Mouse (Mus musculus) stomach, embryonic 14.5 days (tissue): ENCODE data around the gene Sema4b. TPM values are rescaled to one million over a fixed set of nuclear protein-coding genes. Genes with fewer than 3 reads are reported as not detected.

Source experiments
- ATAC-seq: fragments of 200-750 bp; cut with Nextera tagmentation; 2 replicates; pipeline ENCODE4 v1.8.0; 2017; ENCODE audit warnings: low read depth, moderate TSS enrichment; ENCODE audit not compliant: insufficient number of reproducible peaks, insufficient read depth, low FRiP score
- H3K27ac ChIP-seq: fragments of 300-500 bp; sonication (generic); 2 replicates; pipeline ENCODE4 v1.5.1; 2014; ENCODE audit warnings: mild to moderate bottlenecking, low read length, moderate library complexity, mixed read lengths
- H3K27me3 ChIP-seq: fragments of 300-500 bp; sonication (generic); 2 replicates; pipeline ENCODE4 v1.6.1; 2014; ENCODE audit warnings: low read length, control low read depth, mixed read lengths; ENCODE audit not compliant: control insufficient read depth, insufficient read depth
- H3K36me3 ChIP-seq: fragments of 300-500 bp; sonication (generic); 2 replicates; pipeline ENCODE4 v1.6.1; 2014; ENCODE audit warnings: mild to moderate bottlenecking, control low read depth, low read length, moderate library complexity, mixed read lengths; ENCODE audit not compliant: control insufficient read depth, insufficient read depth
- H3K4me1 ChIP-seq: fragments of 300-500 bp; sonication (generic); 2 replicates; pipeline ENCODE4 v1.6.1; 2014; ENCODE audit warnings: low read length, control low read depth, mixed read lengths; ENCODE audit not compliant: control insufficient read depth, insufficient read depth
- H3K4me2 ChIP-seq: fragments of 300-500 bp; sonication (generic); replicated peaks from 2 replicates; pipeline ENCODE4 v1.6.1; 2014; ENCODE audit warnings: low read depth, low read length, control low read depth
- H3K4me3 ChIP-seq: fragments of 300-500 bp; sonication (generic); 2 replicates; pipeline ENCODE4 v1.5.1; 2014; ENCODE audit warnings: low read depth, low read length, control low read depth
- H3K9ac ChIP-seq: fragments of 300-500 bp; sonication (generic); replicated peaks from 2 replicates; pipeline ENCODE4 v1.6.1; 2014; ENCODE audit warnings: low read depth, mild to moderate bottlenecking, control low read depth, low read length, moderate library complexity, mixed read lengths
- H3K9me3 ChIP-seq: fragments of 300-500 bp; sonication (generic); 2 replicates; pipeline ENCODE4 v1.6.1; 2016; ENCODE audit warnings: low read depth, low read length, control low read depth; ENCODE audit not compliant: control insufficient read depth
- WGBS: fragments of 180-500 bp; shearing (Covaris S2); extraction: QIAGEN DNeasy Blood & Tissue Kit; methylation state at CpG from one replicate; pipeline ENCODE4 v1.1.7; 2014; 5-methylcytosine and 5-hydroxymethylcytosine counted together
- polyA plus RNA-seq: library from polyadenylated mRNA; unstranded; fragments of >200 nt; fragmentation: Nextera tagmentation; extraction: Ambion mirVana; gene quantifications from 2 replicates; pipeline ENCODE4 v1.2.1, GENCODE M21; 2014

Sema4b gene
- polyA plus RNA-seq, 1 experiment from 2014 or later: 23.4 TPM

- Histone ChIP-seq H3K4me3 (no peak overlapping the region), H3K4me1 (peaks cover 42% of the 10 kb centered on the region), H3K27me3 (no peaks in the 10 kb centered on the region), H3K9ac (no peak overlapping the region), H3K36me3 (peaks cover 7% of the 10 kb centered on the region; the same call in 1 of the 2 replicates), H3K4me2 (0 out of 2 replicates have a peak overlapping the region, but pooled peaks have one; percentile 7), H3K27ac (peak overlapping the region; percentile 87), H3K9me3 (no peaks in the 10 kb centered on the region)
- ATAC-seq: peak; percentile 78; the same call in 1 of the 2 replicates
- 68% methylated on average over 10 of the region's 10 CpGs for WGBS
These were observed 22.2 kb downstream of the Sema4b start for GRCm38 (mm10) chr7:80208738-80209430.

DNA sequence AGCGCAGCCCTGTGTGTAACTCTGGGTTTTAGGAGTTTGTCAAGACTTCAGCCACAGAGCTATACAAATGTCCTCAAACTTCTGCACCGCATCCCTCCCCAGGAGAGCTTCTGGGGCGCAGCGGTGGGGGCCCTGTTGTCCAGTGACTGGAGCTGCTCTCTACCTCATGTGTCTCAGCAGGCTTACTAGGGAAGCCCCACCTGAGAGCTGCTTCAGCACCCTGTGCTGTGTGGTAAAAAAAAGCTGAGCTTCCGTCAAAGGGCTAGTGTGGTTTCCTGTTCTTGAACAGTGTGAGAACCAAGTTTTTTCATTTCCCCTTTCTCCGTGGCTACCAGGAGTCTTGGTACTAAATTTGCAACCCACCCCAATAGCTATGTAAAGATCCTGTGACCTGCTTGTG lies 23.0 kb downstream of the Sema4b start:
- no peak overlapping the region for H3K9ac ChIP-seq
- no peak overlapping the region for H3K4me2 ChIP-seq
- WGBS: 72% methylated on average over 6 of the region's 6 CpGs
- peak overlapping the region; percentile 87 for H3K27ac ChIP-seq
- no peaks in the 10 kb centered on the region for H3K27me3 ChIP-seq
- peaks cover 11% of the 10 kb centered on the region; the same call in 1 of the 2 replicates for H3K36me3 ChIP-seq
- H3K9me3 ChIP-seq: no peaks in the 10 kb centered on the region
- no peak overlapping the region for H3K4me3 ChIP-seq
- no peak for ATAC-seq
- H3K4me1 ChIP-seq: peaks cover 38% of the 10 kb centered on the region

DNA sequence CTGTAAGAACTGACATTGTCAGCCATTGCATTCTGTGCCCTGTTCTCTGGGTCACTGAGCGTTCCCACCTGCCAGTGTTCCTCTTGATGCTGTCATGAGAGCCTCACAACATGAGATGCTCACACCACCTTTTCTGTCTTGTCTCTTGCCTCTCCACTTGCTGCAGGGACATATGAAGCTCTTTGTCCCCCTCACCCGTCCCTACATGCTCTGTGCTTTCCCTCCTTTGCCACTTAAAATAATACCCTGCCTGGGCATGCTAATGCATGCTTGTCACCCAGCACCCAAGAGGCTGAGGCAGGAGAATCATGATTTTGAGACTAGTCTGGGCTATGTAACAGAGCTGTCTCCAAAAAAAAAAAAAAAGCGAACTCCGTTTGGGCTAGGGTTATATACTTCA lies 24.3 kb downstream of the Sema4b start:
- no peaks in the 10 kb centered on the region for H3K27me3 ChIP-seq
- H3K36me3 ChIP-seq: peaks cover 16% of the 10 kb centered on the region; the same call in 1 of the 2 replicates
- peaks cover 32% of the 10 kb centered on the region for H3K4me1 ChIP-seq
- no peaks in the 10 kb centered on the region for H3K9me3 ChIP-seq
- WGBS: 84% methylated on average over 4 of the region's 4 CpGs
- ATAC-seq: no peak
- H3K4me2 ChIP-seq: no peak overlapping the region
- H3K9ac ChIP-seq: no peak overlapping the region
- no peak overlapping the region for H3K27ac ChIP-seq
- H3K4me3 ChIP-seq: no peak overlapping the region

DNA sequence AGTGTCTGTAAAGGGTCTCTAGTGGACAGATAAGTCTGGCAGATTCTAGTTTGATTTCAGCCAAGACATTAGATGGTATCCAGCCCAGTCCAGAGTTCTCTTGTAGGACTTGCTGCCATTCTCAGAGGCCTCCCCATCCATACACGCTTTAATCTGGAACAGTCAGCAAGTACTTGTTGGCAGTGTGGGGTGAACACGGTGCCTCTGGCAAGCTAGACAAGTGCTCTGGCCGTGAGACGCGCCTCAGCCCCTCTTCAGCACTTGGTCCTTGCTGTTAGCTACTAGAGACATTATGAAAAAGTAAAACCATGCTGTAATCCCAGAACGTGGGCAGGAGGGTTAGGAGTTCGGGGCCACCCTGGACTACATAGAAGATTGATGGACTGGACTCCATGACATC lies 27.0 kb downstream of the Sema4b start:
- ATAC-seq: no peak
- 88% methylated on average over 7 of the region's 7 CpGs for WGBS
- Histone ChIP-seq H3K4me3 (no peak overlapping the region), H3K4me1 (peaks cover 12% of the 10 kb centered on the region), H3K4me2 (no peak overlapping the region), H3K27ac (no peak overlapping the region), H3K9me3 (no peaks in the 10 kb centered on the region), H3K36me3 (peaks cover 31% of the 10 kb centered on the region; the same call in 1 of the 2 replicates), H3K9ac (no peak overlapping the region), H3K27me3 (no peaks in the 10 kb centered on the region)

- peaks cover 3% of the 10 kb centered on the region; the same call in 1 of the 2 replicates for H3K4me1 ChIP-seq
- H3K9ac ChIP-seq: no peak overlapping the region
- no peaks in the 10 kb centered on the region for H3K27me3 ChIP-seq
- WGBS: 84% methylated on average over 8 of the region's 8 CpGs
- H3K9me3 ChIP-seq: no peaks in the 10 kb centered on the region
- no peak overlapping the region for H3K4me3 ChIP-seq
- H3K4me2 ChIP-seq: no peak overlapping the region
- peaks cover 39% of the 10 kb centered on the region; the same call in 1 of the 2 replicates for H3K36me3 ChIP-seq
- H3K27ac ChIP-seq: no peak overlapping the region
- no peak for ATAC-seq
These were observed 27.8 kb downstream of the Sema4b start for GRCm38 (mm10) chr7:80214459-80214858.

DNA sequence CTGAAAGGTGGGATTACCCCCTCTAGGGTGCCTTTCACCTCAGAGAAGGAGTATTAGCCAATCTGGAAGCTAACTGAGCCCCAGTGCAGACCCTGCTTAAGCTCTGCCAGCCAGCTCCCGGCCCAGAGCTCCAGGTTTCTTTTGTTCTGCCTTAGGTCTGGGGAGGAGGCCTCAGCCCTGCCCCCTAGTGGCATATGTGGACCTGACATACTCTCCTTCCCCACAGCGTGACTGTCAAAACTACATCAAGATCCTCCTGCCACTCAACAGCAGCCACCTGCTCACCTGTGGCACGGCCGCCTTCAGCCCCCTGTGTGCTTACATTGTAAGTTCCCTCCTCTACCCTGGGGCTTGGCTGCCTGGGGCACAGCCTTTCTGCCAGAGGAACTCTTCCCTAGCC lies 28.8 kb downstream of the Sema4b start:
- 30% methylated on average over 4 of the region's 4 CpGs for WGBS
- ATAC-seq: peak; percentile 81
- no peak overlapping the region for H3K27ac ChIP-seq
- H3K9me3 ChIP-seq: no peaks in the 10 kb centered on the region
- H3K9ac ChIP-seq: no peak overlapping the region
- H3K4me2 ChIP-seq: no peak overlapping the region
- no peak overlapping the region for H3K4me3 ChIP-seq
- no peaks in the 10 kb centered on the region for H3K27me3 ChIP-seq
- H3K4me1 ChIP-seq: no peaks in the 10 kb centered on the region
- H3K36me3 ChIP-seq: peaks cover 48% of the 10 kb centered on the region

- H3K36me3 ChIP-seq: peaks cover 59% of the 10 kb centered on the region
- no peak overlapping the region for H3K9ac ChIP-seq
- H3K27ac ChIP-seq: no peak overlapping the region
- H3K4me1 ChIP-seq: no peaks in the 10 kb centered on the region
- no peak overlapping the region for H3K4me3 ChIP-seq
- WGBS: 86% methylated on average over 8 of the region's 8 CpGs
- no peak overlapping the region for H3K4me2 ChIP-seq
- no peaks in the 10 kb centered on the region for H3K9me3 ChIP-seq
- ATAC-seq: no peak
- no peaks in the 10 kb centered on the region for H3K27me3 ChIP-seq
These were observed 29.9 kb downstream of the Sema4b start for GRCm38 (mm10) chr7:80216566-80216965.

DNA sequence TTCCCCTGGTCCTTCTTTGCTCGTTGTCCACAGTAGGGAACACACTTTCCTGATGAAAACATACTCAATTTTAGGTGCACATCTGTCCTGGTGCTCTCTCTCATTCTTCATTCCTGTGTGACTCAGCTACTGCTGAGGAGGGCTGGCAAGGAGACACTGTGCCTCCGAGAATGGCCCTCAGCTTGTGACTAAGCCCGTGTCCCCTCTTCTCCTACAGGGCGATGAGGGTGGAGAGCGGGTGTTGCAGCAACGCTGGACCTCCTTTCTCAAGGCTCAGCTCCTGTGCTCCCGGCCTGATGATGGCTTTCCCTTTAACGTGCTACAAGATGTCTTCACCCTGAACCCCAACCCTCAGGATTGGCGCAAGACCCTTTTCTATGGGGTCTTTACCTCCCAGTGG lies 32.0 kb downstream of the Sema4b start:
- H3K27me3 ChIP-seq: no peaks in the 10 kb centered on the region
- no peak for ATAC-seq
- WGBS: 93% methylated on average over 9 of the region's 9 CpGs
- peaks cover 66% of the 10 kb centered on the region for H3K36me3 ChIP-seq
- no peak overlapping the region for H3K4me3 ChIP-seq
- H3K9me3 ChIP-seq: no peaks in the 10 kb centered on the region
- H3K4me1 ChIP-seq: no peaks in the 10 kb centered on the region
- no peak overlapping the region for H3K9ac ChIP-seq
- no peak overlapping the region for H3K4me2 ChIP-seq
- no peak overlapping the region for H3K27ac ChIP-seq
